Mouse (Mus musculus) lung, postnatal 0 days (tissue): ENCODE data around the gene Ywhab.
A peak's percentile ranks its signal among the peaks of the same experiment; 100 is the strongest.

Experiments
- CTCF ChIP-seq: IDR thresholded peaks from 2 replicates; pipeline ENCODE4 v1.5.1; 2016; ENCODE audit warnings: antibody characterized with exemption, mild to moderate bottlenecking
- EP300 ChIP-seq: IDR thresholded peaks from 2 replicates; pipeline ENCODE4 v1.6.1; 2016; ENCODE audit warnings: antibody characterized with exemption, mild to moderate bottlenecking, control low read depth

DNA sequence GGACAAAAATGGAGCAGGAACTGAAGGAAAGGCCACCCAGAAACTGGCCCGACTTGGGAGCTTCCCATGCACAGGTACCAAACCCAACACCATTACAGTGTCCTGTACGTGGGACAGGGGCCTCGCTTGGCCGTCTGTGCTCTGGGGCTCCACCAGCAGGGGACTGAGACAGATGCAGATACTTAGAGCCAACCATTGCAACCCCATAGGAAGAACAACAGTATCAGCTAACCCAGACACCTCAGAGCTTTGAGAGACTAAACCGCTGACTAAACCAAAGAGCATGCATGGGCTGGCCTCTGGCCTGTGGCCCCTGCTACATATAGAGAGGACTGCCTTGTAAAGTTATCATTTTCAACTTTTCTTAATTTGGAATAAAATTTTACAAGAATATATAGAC lies 9.7 kb downstream of the Ywhab start:
- TF ChIP-seq CTCF (0 out of 2 replicates have a peak, but pooled peaks have one; percentile 12), EP300 (no peak)
